Mouse (Mus musculus) spleen, postnatal 36 days (tissue): ENCODE data around the gene Gm12166.
A peak's percentile ranks its signal among the peaks of the same experiment; 100 is the strongest.
"Not testable (repeated sequence)": the region's sequence is repeated elsewhere in the genome, so short reads cannot be mapped to it uniquely, and the experiment has no call there.

Experiments
- DNase-seq, 2 experiments: peaks; one replicate each; pipeline ENCODE4 v3.0.0; 2022; ENCODE audit warnings: low spot score in 2 of 2, mixed read lengths in 1 of 2

The Gm12166 gene

DNA sequence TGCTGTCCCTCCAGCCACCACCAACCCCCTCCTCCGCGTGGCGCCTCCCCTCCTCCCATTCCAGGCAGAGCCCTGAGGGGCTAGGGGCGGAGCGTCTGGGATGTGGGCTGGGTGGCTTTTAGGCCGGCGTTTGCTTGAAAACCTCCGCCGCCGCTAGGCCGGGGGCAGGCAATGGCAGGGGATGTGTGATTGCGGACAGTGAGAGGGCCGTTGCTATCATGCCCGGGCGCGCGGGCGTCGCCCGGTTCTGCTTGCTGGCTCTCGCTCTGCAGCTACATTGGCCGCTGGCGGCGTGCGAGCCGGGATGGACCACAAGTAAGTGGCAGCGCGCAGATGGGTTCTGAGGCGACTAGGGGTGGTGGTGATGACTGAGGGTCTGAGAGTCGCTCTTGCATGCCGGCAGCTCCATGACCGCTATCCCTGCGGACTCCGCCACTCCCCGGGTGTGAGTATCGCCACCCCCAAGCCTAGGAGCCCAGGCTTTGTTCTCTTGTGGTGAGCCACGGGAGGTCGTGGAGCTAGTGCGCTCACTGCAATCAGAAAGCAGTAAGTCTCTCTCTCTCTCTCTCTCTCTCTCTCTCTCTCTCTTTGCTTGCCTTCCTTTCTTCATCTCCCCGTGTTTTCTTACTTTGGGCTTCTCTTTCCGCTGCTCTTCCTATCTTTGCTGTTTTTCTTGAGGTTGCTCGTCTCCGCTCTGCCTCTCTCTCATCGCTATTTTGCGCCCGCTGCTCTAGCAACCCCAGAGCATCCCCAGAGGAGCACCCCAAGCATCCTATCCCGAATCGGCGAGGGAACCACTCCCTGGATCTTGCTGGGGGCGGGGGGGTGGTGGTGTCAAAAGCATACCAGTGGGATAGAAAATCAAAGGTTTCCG lies 4.0 kb upstream of the Gm12166 start, which contains the start of gene Adam19:
Gene Adam19, plus strand, starts transcription at position 97 of the 874 bp plus-strand sequence.
- peak; percentile 74 to 79 for DNase-seq

DNA sequence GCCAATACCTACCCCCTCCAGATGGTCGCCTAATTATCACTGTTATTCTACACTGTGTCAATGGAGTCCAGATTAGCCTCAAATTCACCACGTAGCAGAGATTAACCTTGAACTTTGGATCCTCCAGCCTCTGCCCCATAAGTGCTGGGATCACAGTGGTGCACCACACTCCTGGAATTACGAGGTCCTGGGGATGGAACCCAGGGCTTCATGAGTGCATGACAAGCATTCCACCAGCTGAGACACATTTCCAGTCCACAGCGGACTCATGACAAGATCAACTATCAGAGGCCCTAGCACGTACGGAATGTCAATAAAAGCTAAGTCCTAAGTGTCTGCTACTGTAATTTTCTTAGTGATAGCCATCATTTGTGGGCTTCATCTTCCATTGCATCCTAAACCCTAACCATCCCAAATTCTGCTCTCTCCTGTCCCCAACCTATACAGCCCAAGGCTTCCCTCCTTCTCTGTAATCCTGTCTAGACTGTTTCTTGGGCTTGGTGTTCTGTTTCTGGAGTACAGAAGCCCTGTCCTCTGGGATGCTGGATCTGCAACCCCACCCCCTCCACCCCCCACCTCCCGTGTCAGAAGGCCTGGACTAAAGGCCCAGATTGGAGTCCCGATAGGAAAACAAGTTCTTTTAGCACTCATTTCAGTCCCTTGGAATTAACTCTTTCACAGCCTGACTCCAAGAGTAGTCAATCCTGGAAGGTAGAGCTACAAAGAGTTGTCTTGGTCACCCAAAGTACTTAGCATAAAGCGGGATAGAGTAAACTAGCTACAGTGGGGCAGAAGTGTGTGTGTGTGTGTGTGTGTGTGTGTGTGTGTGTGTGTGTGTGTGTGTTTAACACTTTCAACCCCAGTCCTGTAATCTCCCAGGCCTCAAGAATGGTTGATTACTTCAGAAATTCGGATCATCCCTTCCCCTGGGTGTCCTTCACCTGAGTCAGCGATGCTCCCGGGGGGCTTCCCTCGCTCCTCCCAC lies 3.1 kb upstream of the Gm12166 start:
- no peak for DNase-seq

DNA sequence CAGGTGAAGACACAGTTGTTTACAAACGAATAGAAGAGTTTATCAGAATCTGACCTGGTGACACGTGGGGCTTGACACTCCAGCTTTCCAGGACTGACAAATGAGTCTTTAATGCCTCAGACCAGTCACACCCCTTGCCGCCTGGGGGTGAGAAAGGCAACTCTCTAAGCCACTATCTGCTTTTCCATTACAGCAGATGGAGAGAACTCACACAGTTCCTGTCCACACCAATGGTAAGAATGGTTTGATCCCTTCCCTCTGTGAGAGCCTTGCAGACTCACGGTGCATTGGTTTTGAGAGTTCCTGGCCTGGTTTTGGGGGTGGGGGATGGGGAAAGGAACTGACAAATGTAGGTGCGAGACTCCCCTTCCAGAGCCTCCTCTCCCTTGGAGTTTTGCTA lies 2.2 kb upstream of the Gm12166 start:
- DNase-seq: no peak

DNA sequence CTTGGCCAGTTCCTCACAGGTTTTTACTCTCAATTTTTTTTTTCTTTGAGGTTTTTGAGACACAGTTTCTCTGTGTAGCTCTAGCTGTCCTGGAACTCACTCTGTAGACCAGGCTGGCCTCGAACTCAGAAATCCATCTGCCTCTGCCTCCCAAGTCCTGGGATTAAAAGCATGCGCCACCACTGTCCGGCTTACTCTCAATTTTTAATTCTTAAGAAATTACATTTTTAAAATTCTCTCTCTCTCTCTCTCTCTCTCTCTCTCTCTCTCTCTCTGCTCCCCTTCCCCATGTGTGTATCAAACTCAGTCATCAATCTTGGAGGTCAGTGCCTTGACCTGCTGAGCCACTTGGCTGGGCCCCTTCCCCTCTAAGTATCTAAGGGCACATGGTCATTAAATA lies 1.3 kb upstream of the Gm12166 start:
- not testable (repeated sequence) for DNase-seq

DNA sequence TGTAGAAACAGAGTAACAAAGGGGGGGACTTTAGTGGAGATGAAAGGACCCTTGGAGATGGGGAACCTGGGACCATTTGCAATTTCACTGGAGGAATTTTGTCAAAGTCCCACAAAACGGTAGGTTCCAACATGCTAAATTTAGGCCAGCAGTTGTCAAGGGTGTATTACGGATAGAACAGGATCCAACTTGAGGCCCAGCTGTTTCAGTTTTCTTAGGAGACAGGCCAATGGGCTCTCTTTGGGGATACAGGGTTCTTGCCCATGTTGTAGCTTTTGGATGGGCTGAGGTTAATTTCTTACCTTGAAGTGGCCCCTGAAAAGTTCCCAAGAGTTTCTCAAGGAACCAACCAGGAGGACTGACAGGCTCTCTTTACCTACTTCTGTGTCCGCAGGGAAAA lies 4.9 kb downstream of the Gm12166 start:
- no peak for DNase-seq

DNA sequence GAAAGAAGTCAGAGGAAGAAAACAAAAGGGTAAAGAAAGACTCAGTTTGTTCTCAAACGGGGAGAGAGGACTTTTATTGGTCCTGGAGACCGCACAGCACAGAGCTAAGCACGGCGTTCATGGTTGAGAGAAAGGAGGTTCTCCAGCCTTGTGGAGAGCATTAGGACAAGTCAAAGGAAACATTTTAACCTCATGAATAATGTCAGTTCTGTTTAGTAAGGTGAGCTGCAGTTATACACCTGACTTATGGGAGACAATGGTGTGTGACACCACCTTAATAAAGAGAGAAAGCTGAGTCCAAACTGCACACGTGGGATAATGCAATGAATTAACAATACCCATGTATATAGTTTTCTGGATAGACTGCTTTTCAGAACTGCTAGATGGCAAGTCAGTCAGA lies 7.3 kb downstream of the Gm12166 start:
- no peak for DNase-seq

DNA sequence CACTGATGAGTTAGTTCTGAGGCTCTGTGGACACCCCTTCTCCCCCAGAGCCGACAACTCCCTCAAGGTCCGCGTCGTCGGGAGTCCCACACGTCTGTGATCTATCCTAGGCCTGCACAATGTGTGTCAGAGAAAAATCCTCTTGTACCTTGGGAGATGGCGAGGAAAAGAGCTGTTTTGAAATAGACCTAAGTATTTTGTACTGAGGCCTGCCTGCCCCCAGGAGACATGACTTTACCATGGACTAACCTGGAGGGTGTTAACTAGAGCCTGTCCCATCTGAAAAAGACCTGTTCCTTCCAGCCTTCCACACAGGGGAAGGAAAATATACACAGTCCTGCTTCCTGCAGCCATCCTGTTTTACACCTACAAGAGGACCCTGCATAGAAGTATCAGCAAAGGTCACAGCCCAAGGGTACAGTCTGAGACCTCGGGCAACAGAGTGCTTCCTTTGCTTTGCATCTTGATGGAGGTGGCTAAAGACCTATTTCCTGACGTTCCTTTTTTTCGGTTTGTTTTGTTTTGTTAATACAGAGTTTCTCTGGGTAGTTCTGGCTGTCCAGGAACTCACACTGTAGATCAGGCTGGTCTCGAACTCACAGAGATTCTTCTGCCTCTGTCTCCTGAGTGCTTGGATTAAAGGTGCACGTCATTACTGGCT lies 10.4 kb downstream of the Gm12166 start:
- DNase-seq: no peak

DNA sequence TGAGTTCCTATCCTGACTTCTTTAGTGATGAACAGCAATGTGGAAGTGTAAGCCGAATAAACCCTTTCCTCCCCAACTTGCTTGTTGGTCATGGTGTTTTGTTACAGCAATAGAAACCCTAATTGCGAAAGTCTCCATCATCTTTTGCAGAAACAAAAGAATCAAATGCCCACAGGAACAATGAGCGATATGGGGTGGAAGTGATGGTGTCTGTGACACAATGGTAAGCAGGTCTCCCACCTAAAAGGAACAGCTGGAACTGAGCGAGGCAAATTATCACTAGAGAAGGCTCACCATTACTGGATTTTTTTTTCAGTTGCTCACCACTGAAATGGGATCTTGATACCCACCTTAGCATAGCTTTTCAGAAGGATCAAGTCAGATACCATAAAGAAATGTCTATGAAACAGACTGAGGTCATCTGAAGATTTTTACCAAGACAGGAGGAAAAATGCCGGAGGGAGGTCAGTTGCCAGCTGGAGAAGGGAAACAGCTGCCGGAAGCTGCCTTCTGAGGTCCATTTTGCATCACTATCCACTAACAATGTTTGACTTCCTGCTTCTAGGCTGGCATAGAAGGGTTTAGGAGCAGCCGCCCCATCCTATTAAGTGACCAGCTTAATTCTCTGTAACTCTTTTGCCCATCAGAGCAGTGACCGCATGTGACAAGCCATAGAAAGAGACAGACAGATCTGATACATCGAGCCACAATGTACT lies 11.1 kb downstream of the Gm12166 start:
- DNase-seq: no peak

DNA sequence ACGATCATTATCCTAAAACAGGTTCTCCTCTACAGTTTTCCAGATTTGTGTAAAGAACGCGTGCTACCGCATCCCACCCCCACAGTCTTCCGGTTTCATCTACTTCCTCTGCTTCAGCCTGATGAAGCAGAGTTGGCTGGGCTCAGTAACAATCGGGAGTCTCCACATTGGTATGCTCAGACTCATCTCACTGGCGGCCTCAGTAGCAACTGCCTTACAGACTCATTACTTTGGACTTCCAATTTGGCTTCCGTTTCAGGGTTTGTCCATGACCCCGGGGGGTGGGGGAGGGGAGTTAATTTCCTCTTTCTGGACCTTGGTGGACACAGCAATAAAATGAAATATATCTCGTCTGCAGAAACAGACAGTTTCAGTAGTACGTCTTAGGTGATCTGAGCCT lies 12.8 kb downstream of the Gm12166 start:
- DNase-seq: no peak

DNA sequence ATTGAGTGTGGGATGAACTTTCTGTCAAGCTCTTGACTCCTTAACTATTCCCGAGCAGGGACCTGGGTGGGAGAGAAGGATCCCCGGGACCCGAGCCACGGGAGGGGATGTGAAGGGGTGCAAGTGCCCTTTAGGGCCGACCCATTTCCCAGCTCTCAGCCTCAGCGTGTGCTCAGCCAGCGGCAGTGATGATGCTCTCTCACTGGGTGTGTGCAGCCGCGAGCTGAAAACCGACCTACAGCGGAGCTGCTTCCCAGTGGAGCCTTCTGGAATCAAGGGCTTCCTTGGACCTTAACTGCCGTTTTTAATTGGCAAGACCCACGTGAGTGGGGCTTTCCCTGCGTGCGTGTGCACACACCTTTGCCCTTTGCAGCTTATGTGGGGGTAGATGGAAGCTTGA lies 13.2 kb downstream of the Gm12166 start:
- DNase-seq: no peak

DNA sequence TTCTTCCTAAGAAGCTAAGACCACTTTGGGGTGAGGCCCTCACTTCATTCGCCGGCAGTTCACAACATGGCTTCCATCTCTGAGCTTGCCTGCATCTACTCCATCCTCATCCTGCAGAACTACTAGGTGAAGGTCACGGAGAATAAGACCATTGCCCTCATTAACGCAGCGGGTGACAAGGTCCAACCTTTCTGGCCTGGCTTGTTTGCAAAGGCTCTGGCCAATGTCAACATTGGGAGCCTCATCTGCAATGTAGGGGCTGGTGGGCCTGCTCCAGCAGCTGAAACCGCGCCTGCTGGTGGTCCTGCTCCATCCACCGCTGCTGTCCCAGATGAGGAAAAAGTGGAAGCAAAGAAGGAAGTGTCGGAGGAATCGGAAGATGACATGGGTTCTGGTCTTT lies 15.7 kb downstream of the Gm12166 start:
- DNase-seq: no peak

DNA sequence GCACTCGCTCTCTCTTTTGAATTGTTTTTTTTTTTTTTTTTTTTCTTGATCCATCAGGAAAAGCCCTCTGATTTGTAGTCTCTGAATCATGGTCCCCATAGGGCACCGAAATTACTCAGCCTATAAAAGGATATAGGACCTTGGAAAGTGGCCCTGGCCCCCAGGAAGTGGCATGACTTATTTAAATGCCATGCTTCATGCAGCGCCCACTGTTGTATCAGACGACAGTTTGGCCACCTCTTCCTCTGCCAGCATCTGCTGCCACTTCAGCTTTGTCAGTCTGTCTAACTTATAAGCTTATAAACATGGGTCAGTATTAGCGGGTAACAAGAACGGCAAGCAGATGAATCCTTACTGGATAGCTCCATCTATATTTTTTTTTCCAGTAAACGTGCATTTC lies 19.2 kb downstream of the Gm12166 start:
- DNase-seq: no peak

DNA sequence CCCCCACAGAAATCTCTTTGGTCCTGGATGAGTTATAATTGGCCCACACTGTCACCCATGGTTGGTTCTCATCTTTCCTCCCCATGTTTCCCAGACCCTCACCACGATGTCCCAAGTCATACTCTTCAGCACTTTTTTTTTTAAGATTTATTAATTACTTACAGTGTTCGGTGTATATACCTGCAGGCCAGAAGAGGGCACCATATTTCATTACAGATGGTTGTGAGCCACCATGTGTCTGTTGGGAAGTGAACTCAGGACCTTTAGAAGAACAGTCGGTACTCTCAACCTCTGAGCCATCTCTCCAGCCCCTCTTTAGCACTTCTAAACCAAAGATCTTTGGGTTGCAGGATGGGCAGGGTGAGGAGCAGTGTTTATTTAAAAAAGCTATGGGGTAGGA lies 20.7 kb downstream of the Gm12166 start:
- peak in 1 of 2 experiments; percentile 38 for DNase-seq

DNA sequence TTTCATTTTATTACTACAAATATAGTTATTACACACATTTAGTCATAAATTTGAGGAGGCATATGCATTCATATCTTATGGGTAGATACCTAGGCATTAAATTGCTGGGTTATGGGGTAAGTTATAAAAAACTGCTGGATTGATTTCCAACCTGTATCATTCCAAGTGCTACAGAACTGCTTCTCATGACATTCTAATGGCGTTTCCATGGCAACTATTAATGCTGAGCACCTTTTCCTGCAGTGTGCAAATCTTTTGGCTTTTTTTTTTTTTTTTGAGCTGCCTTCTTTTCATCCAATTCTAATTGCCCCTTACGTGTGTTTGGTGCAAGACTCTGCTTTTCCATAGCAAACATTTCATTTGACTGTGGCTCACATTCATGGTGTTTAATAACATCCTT lies 22.1 kb downstream of the Gm12166 start:
- DNase-seq: no peak

DNA sequence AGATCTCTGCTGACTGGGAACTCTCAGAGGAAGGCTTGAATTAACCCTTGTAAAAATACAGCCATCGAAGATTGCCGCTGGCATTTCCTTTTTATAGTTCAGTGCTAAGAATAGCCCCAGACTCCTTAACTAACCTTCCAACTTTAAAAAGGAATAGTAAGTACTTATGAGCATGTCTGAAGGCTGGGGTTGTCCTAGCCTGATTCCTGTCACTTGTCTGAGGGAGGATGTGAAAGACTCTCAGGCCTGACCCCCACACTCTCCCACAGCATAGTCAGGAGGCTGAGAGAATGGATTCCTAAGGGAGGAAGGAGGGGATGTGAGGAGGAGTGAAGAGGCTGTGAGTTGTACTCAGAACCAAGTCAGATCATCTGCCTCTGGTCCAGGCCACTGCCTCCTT lies 22.6 kb downstream of the Gm12166 start:
- DNase-seq: no peak

DNA sequence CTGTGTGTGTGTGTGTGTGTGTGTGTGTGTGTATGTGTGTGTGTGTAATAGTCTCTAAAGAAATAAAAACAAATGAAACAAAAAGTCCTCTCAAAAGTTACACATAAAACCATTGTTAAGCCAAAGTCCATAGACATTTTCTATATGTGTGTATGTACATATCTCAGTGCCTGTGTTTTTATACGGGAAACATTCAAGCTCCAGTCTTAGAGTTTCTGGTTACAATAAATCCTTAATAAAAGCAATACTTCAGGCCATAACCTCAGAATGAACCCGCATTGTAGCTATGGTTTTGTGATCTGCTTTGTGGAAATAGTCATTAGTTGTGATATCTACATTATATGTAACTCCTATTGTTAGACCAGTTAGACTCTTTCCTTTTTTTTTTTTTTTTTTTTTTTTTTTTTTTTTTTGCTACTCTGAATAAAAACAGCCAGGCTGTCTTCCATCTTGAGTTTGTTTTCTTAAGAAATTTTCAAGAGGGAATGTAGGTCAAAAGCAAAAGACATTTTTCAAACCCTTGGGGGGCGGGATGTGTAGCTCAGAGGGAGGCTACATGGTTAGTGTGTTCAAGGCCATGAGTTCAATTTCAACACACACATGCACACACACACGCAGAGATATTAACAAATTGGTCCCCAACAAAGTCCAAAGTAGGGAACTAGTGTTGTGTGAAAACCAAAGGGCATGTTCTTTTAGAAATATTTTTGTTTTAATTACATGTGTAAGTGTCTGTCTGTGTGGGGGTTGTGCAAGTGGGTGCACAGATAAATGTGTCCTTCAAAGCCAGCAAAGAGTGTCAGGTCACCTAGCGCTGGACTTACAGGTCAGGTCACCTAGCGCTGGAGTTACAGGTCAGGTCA lies 23.9 kb downstream of the Gm12166 start:
- no peak for DNase-seq

DNA sequence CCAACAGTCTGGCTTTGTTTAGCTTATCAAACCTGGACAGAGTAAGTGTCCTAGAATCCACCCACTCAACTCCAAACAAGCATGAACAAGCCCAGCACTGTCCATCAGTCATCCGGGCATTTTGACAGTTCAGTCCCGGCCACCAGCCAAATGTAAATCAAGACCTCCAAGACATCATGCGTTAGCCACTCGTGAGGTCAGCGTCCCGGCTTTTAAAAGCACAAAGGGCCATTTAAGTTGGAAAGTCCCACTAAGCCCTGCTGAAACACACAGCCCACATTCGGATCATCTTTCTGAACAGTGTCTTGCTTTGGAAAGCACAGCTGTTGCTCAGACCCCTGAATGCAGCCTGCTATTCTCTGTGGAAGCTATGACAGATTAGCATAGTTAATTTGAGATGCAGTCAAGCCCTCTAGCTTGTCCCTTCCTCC lies 26.1 kb downstream of the Gm12166 start:
- no peak for DNase-seq

DNA sequence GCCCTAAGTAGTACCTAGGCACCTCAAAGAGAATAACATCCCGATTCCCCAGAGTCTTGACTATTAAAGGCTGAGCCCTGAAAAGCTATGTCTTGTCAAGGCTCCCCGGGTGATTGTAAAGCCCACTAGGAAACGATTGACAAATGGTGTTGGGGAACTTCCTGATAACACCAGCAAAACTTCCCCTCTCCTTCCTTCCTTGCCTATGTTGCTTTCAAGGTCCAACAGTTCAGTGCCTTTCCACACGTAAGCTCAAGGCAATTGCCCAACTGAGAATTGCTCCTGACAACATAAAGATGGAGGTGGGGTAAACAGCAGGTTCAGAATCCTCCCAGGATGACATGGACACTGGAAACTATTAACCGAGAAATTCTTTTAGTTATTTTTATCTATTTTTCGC lies 29.1 kb downstream of the Gm12166 start:
- DNase-seq: no peak

DNA sequence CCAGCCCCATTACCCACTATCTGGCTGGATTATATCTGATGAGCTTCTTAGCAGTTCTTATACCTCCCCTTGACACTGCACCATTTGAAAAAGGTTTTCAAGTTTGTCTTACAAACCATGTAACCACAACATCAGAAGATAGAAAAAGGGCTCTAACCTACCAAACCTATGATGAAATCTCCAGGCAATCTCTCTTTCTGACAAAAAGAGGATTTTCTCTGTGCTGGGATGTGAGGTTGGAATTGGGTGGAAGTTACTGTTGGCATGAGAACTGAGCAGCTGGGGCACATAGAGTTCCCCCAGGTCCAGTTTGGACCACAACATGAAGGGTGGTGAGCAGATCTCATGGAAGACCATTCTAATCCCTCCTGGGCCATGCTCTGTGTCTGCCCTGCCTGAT lies 30.3 kb downstream of the Gm12166 start:
- DNase-seq: no peak

DNA sequence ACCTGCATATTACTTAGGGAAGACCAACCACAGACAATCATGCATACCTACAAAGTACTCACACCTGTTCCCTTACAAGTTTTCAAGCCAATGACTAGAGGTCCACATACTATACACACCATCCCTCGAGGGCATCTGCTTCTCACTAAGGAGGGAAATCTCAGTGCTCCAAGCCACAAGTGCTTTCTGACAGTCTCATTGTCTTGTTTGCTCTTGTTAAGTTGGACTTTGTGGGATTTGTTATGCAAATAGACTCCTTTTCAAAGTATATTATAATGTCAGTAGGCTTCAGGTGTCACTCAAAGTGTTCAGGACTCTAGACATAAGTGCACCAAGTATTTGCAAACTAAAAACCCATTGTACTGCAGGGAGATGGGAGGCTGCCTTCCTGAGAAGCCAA lies 31.9 kb downstream of the Gm12166 start:
- no peak for DNase-seq
